Comparison of ENCODE assay signal across 20 mouse cellular contexts in genomic region chr3:34062352-34062751, GRCm38 (mm10). TPM values are rescaled to one million over a fixed set of nuclear protein-coding genes. Genes with fewer than 3 reads are reported as not detected.
DNase-seq lines count a peak whose midpoint lies in the region; ATAC-seq and TF ChIP-seq lines count a peak whose summit lies in the region.
"Had no signal": no experiment of that assay in that cellular context is flagged by ENCODE, and none has a peak within 500 bp of the region (broad histone marks: within the 10 kb centered on the region; RNA-seq: fewer than 3 reads in every experiment).

No protein-coding gene starts in this region.

- H3K9ac ChIP-seq in forebrain, postnatal 0 days: no peak overlapping the region
- H3K9ac ChIP-seq: embryonic facial prominence, embryonic 12.5 days; forebrain, embryonic 12.5 days had no signal

- no peak overlapping the region for H3K27ac ChIP-seq in forebrain, postnatal 0 days (ENCODE audit: low read depth, low read length)
- H3K27ac ChIP-seq in forebrain, embryonic 10.5 days: no peak overlapping the region
- H3K27ac ChIP-seq: embryonic facial prominence, embryonic 10.5 days; embryonic facial prominence, embryonic 12.5 days; forebrain, embryonic 12.5 days had no signal

- H3K27me3 ChIP-seq in forebrain, postnatal 0 days (ENCODE audit: insufficient read depth, low read length): no peaks in the 10 kb centered on the region
- no peaks in the 10 kb centered on the region for H3K27me3 ChIP-seq in forebrain, embryonic 10.5 days (ENCODE audit: poor library complexity, severe bottlenecking)
- H3K27me3 ChIP-seq: embryonic facial prominence, embryonic 12.5 days; forebrain, embryonic 12.5 days had no signal

- 85% methylated on average over 2 of the region's 2 CpGs for WGBS in forebrain, postnatal 0 days
- 93% methylated on average over 2 of the region's 2 CpGs for WGBS in forebrain, embryonic 10.5 days

- TF ChIP-seq CTCF in forebrain, postnatal 0 days (IDR thresholded peaks at IDR 0.05; ENCODE audit: low read depth): no peak

- no peaks in the 10 kb centered on the region for H3K4me1 ChIP-seq in forebrain, postnatal 0 days (ENCODE audit: insufficient read depth)
- no peaks in the 10 kb centered on the region for H3K4me1 ChIP-seq in forebrain, embryonic 10.5 days
- H3K4me1 ChIP-seq: embryonic facial prominence, embryonic 10.5 days; embryonic facial prominence, embryonic 12.5 days; forebrain, embryonic 12.5 days had no signal

- no peak overlapping the region for H3K4me3 ChIP-seq in forebrain, postnatal 0 days (ENCODE audit: low read depth, low read length)
- no peak overlapping the region for H3K4me3 ChIP-seq in forebrain, embryonic 10.5 days
- H3K4me3 ChIP-seq: embryonic facial prominence, embryonic 10.5 days; embryonic facial prominence, embryonic 12.5 days; forebrain, embryonic 12.5 days had no signal

- H3K36me3 ChIP-seq in forebrain, postnatal 0 days (ENCODE audit: insufficient read depth): peaks cover 24% of the 10 kb centered on the region
- peaks cover 94% of the 10 kb centered on the region for H3K36me3 ChIP-seq in forebrain, embryonic 10.5 days (replicated peaks)

- no peaks in the 10 kb centered on the region for H3K9me3 ChIP-seq in forebrain, postnatal 0 days (ENCODE audit: low read length)
- no peaks in the 10 kb centered on the region for H3K9me3 ChIP-seq in forebrain, embryonic 10.5 days
- H3K9me3 ChIP-seq: embryonic facial prominence, embryonic 10.5 days; embryonic facial prominence, embryonic 12.5 days; forebrain, embryonic 12.5 days had no signal

- no peak for DNase-seq in forebrain, postnatal 0 days
- no peak for DNase-seq in forebrain, embryonic 10.5 days (ENCODE audit: extremely low spot score, low spot score)
- DNase-seq in layer of hippocampus, adult 9-11 months: peak; percentile 44
- DNase-seq in layer of hippocampus, postnatal 36 days: no peak
- DNase-seq in 416B (ENCODE audit: low read depth): peak; percentile 15
- DNase-seq in kidney, postnatal 25 days: no peak
- DNase-seq: adrenal gland, adult 8-10 months; adrenal gland, postnatal 14 days; adrenal gland, postnatal 36 days; cerebellum, adult 11-12 months; cerebellum, adult 2 months; cerebellum, adult 9-10 months; cerebellum, postnatal 10 days; cerebellum, postnatal 25 days had no signal

- no peak overlapping the region for H3K4me2 ChIP-seq in forebrain, postnatal 0 days (ENCODE audit: low read depth)
- H3K4me2 ChIP-seq: embryonic facial prominence, embryonic 12.5 days; forebrain, embryonic 12.5 days had no signal

- peak; percentile 54 for ATAC-seq in forebrain, postnatal 0 days
- ATAC-seq in megakaryocyte, adult 5-6 weeks (ENCODE audit: poor library complexity, severe bottlenecking): 0 out of 2 replicates have a peak, but pooled peaks have one; percentile 30
- ATAC-seq: forebrain, embryonic 14.5 days; forebrain, embryonic 16.5 days had no signal

RNA-seq across cellular contexts. Expression of gene Dnajc19, which starts 18.8 kb away (rescaled TPM):
- total RNA-seq in forebrain, postnatal 0 days (2014; rRNA removed): 80.2 and 113 TPM in 2 replicates
- polyA plus RNA-seq in forebrain, postnatal 0 days (2015; fragmentation: Nextera tagmentation; extraction: Ambion mirVana): 178 and 232 TPM in 2 replicates
- polyA plus RNA-seq in forebrain, embryonic 10.5 days (2016; fragmentation: Nextera tagmentation; extraction: Ambion mirVana): 195 and 202 TPM in 2 replicates
- 10 to 100 TPM; 47.8 to 49.5 TPM for total RNA-seq in layer of hippocampus, postnatal 36 days (2021)
- 99.4 and 124 TPM in 2 replicates for total RNA-seq in megakaryocyte, adult 5-6 weeks (2015)
- total RNA-seq in megakaryocyte, adult 5-6 weeks (2017): 132 and 137 TPM in 2 replicates

RNA-seq across cellular contexts. Expression of gene Fxr1, which starts 42.6 kb away (rescaled TPM):
- 72.5 and 79.5 TPM in 2 replicates for total RNA-seq in forebrain, postnatal 0 days (2014; rRNA removed)
- 24.6 and 27.3 TPM in 2 replicates for polyA plus RNA-seq in forebrain, postnatal 0 days (2015; fragmentation: Nextera tagmentation; extraction: Ambion mirVana)
- polyA plus RNA-seq in forebrain, embryonic 10.5 days (2016; fragmentation: Nextera tagmentation; extraction: Ambion mirVana): 56.6 and 60.3 TPM in 2 replicates
- total RNA-seq in layer of hippocampus, postnatal 36 days (2021): 100 to 1,000 TPM in 1 of 2 experiments, 10 to 100 TPM in 1; 88.6 to 104 TPM
- total RNA-seq in megakaryocyte, adult 5-6 weeks (2015): 78.0 and 95.2 TPM in 2 replicates
- 173 and 175 TPM in 2 replicates for total RNA-seq in megakaryocyte, adult 5-6 weeks (2017)

Comparison
In these comparisons a context has a peak if more than half of its experiments do, and no peak if none do; other contexts are left out.
1. DNase-seq: peak in layer of hippocampus, adult 9-11 months (single experiment) and 416B (single experiment); none in forebrain, postnatal 0 days (single experiment), forebrain, embryonic 10.5 days (single experiment), layer of hippocampus, postnatal 36 days (0 of 2) and kidney, postnatal 25 days (0 of 2).